Mouse (Mus musculus) heart, adult 2 months (tissue): Measurements from ENCODE around the gene Dscaml1. TPM values are rescaled to one million over a fixed set of nuclear protein-coding genes. Genes with fewer than 3 reads are reported as not detected.
A peak's percentile ranks its signal among the peaks of the same experiment; 100 is the strongest.

Experiments used
- DNase-seq, 2 experiments: peaks; one replicate each; pipeline ENCODE4 v3.0.0; 2021
- H3K27ac ChIP-seq: fragments of 200-600 bp; 2 replicates; pipeline ENCODE4 v1.8.1; 2022
- H3K27me3 ChIP-seq: fragments of 200-500 bp; 2 replicates; pipeline ENCODE4 v1.6.1; 2012; ENCODE audit warnings: mild to moderate bottlenecking, low read length, inconsistent platforms, mixed read lengths; ENCODE audit not compliant: control insufficient read depth, insufficient read depth
- H3K36me3 ChIP-seq: fragments of 200-500 bp; 2 replicates; pipeline ENCODE4 v1.6.1; 2012; ENCODE audit warnings: low read length, inconsistent platforms; ENCODE audit not compliant: control insufficient read depth, insufficient read depth
- H3K4me1 ChIP-seq: fragments of 200-500 bp; 2 replicates; pipeline ENCODE4 v1.6.1; 2011; ENCODE audit warnings: low read length; ENCODE audit not compliant: control insufficient read depth, insufficient read depth
- H3K4me3 ChIP-seq: fragments of 200-600 bp; 2 replicates; pipeline ENCODE4 v1.8.1; 2022
- H3K79me2 ChIP-seq: fragments of 200-500 bp; replicated peaks from 2 replicates; pipeline ENCODE4 v1.6.1; 2012; ENCODE audit warnings: mild to moderate bottlenecking, inconsistent platforms, low read length, moderate library complexity, mixed read lengths; ENCODE audit not compliant: control insufficient read depth, insufficient read depth
- H3K9ac ChIP-seq: fragments of 200-500 bp; 2 replicates; pipeline ENCODE4 v1.6.1; 2012; ENCODE audit warnings: low read depth, mild to moderate bottlenecking, control low read depth, inconsistent platforms, low read length, mixed read lengths
- CTCF ChIP-seq: fragments of 200-600 bp; IDR thresholded peaks from 2 replicates; pipeline ENCODE4 v1.8.1; 2022; ENCODE audit warnings: antibody characterized with exemption, mild to moderate bottlenecking, moderate library complexity
- EP300 ChIP-seq: fragments of 200-500 bp; IDR thresholded peaks from 2 replicates; pipeline ENCODE4 v1.6.1; 2011; ENCODE audit warnings: low read depth, low read length, control low read depth; ENCODE audit not compliant: insufficient read depth
- POLR2A ChIP-seq: fragments of 200-500 bp; IDR thresholded peaks from 2 replicates; pipeline ENCODE4 v1.6.1; 2011; ENCODE audit warnings: mild to moderate bottlenecking, low read depth, low read length, control low read depth; ENCODE audit not compliant: insufficient read depth
- whole genome bisulfite sequencing: fragments of 180-500 bp; shearing (Covaris S2); methylation state at CpG from one replicate; pipeline ENCODE4 v1.1.7; 2018; 5-methylcytosine and 5-hydroxymethylcytosine counted together
- intact Hi-C: fragments of 180-260 bp; cut with DNase I; formaldehyde crosslinking; loops from one replicate; pipeline ENCODE4 v1.15.1; 2025
- polyA plus RNA-seq: library from polyadenylated mRNA; depleted of rRNA; stranded (reverse); fragments of >200 nt; gene quantifications from 2 replicates; pipeline ENCODE4 v1.2.3, GENCODE M21; 2012
- total RNA-seq, 2 experiments: library from RNA; stranded (reverse); gene quantifications; 2 replicates each; pipeline ENCODE4 v1.2.3; 2021

Dscaml1 gene
- total and polyA plus RNA-seq, 3 experiments: 0.14 TPM; not detected in 2

DNA sequence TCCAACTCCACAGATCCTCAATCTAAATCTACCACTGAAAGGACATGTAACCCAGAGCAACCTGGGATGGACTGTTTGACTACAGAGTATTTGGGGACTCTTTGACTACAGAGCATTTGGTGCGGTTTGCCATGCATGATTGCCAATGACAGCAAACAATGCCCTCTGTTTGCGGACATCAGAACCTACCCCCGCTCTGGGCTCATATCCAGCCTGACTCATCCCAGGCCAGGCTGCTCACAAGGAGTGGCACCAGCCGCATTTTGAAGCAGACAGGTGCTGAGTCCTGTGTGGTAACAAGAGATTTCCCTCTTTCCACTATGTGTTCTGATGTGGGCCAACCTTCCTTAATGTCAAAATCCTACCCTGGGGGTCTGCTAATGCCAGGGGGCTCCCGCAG lies 171.7 kb downstream of the Dscaml1 start:
- WGBS: 78% methylated on average over 5 of the region's 5 CpGs
- H3K79me2 ChIP-seq: no peaks in the 10 kb centered on the region
- H3K27ac ChIP-seq: no peak overlapping the region
- H3K4me1 ChIP-seq: no peaks in the 10 kb centered on the region
- no peak overlapping the region for H3K4me3 ChIP-seq
- DNase-seq: no peak
- no peak overlapping the region for H3K9ac ChIP-seq
- no peaks in the 10 kb centered on the region for H3K36me3 ChIP-seq
- no peaks in the 10 kb centered on the region for H3K27me3 ChIP-seq
- intact Hi-C loops: no loop called here
- TF ChIP-seq POLR2A (no peak), EP300 (no peak), CTCF (no peak)

DNA sequence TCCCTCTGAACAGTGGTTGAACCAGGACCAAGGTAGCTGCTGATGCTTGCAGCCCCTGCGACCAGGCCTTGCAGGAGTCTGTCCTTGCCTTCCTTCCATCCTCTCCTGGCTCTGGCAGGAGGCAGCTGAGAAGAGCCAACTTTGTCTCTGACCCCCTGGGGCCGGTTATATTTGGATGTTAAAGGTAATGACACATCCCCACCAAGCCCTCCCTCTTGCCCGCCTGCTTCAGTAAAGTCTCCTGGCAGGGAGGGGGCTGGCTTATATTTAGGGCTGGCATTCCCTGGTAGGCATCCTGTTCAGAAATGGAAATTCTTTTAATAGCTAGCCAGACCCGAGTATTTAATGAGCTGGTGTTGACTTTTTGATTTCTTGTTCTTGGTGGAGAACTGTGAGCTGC lies 172.9 kb downstream of the Dscaml1 start:
- H3K36me3 ChIP-seq: no peaks in the 10 kb centered on the region
- no peaks in the 10 kb centered on the region for H3K4me1 ChIP-seq
- DNase-seq: no peak
- H3K9ac ChIP-seq: no peak overlapping the region
- no peak overlapping the region for H3K4me3 ChIP-seq
- H3K79me2 ChIP-seq: no peaks in the 10 kb centered on the region
- H3K27me3 ChIP-seq: no peaks in the 10 kb centered on the region
- H3K27ac ChIP-seq: no peak overlapping the region
- 37% methylated on average over 4 of the region's 4 CpGs for WGBS
- TF ChIP-seq EP300 (no peak), CTCF (no peak), POLR2A (no peak)
- intact Hi-C loops: no loop called here

GRCm38 (mm10) chr9:45607337-45607736 lies 180.9 kb downstream of the Dscaml1 start:
- Histone ChIP-seq H3K4me1 (no peaks in the 10 kb centered on the region), H3K27me3 (no peaks in the 10 kb centered on the region), H3K27ac (no peak overlapping the region), H3K79me2 (no peaks in the 10 kb centered on the region), H3K36me3 (no peaks in the 10 kb centered on the region), H3K4me3 (no peak overlapping the region), H3K9ac (no peak overlapping the region)
- TF ChIP-seq CTCF: no peak
- no peak for TF ChIP-seq POLR2A
- TF ChIP-seq EP300: no peak
- DNase-seq: peak; percentile 15 to 27
- intact Hi-C loops: no loop called here

- H3K4me1 ChIP-seq: no peaks in the 10 kb centered on the region
- H3K27me3 ChIP-seq: no peaks in the 10 kb centered on the region
- H3K9ac ChIP-seq: no peak overlapping the region
- 39% methylated on average over 13 of the region's 13 CpGs for WGBS
- intact Hi-C loops: no loop called here
- no peak overlapping the region for H3K27ac ChIP-seq
- DNase-seq: no peak
- TF ChIP-seq EP300: no peak
- no peak for TF ChIP-seq CTCF
- no peak for TF ChIP-seq POLR2A
- no peaks in the 10 kb centered on the region for H3K79me2 ChIP-seq
- no peaks in the 10 kb centered on the region for H3K36me3 ChIP-seq
- no peak overlapping the region for H3K4me3 ChIP-seq
Measured at GRCm38 (mm10) chr9:45608097-45609031, 181.9 kb downstream of the Dscaml1 start.

- H3K4me3 ChIP-seq: no peak overlapping the region
- H3K4me1 ChIP-seq: no peaks in the 10 kb centered on the region
- H3K27me3 ChIP-seq: no peaks in the 10 kb centered on the region
- H3K27ac ChIP-seq: no peak overlapping the region
- no peak for TF ChIP-seq CTCF
- TF ChIP-seq POLR2A: no peak
- no peak for TF ChIP-seq EP300
- WGBS: 68% methylated on average over 11 of the region's 11 CpGs
- no peak for DNase-seq
- no peaks in the 10 kb centered on the region for H3K79me2 ChIP-seq
- intact Hi-C loops: no loop called here
- no peaks in the 10 kb centered on the region for H3K36me3 ChIP-seq
- no peak overlapping the region for H3K9ac ChIP-seq
Measured at GRCm38 (mm10) chr9:45610336-45611060, 184.1 kb downstream of the Dscaml1 start.

- Histone ChIP-seq H3K79me2 (no peaks in the 10 kb centered on the region), H3K4me3 (no peak overlapping the region), H3K36me3 (no peaks in the 10 kb centered on the region), H3K4me1 (no peaks in the 10 kb centered on the region), H3K27me3 (no peaks in the 10 kb centered on the region), H3K27ac (no peak overlapping the region), H3K9ac (no peak overlapping the region)
- DNase-seq: no peak
- WGBS: 66% methylated on average over 1 of the region's 1 CpGs
- TF ChIP-seq CTCF: no peak
- TF ChIP-seq EP300: no peak
- TF ChIP-seq POLR2A: no peak
- intact Hi-C loops: no loop called here
Measured at GRCm38 (mm10) chr9:45614616-45615015, 188.2 kb downstream of the Dscaml1 start.
